In the genomic region with DNA sequence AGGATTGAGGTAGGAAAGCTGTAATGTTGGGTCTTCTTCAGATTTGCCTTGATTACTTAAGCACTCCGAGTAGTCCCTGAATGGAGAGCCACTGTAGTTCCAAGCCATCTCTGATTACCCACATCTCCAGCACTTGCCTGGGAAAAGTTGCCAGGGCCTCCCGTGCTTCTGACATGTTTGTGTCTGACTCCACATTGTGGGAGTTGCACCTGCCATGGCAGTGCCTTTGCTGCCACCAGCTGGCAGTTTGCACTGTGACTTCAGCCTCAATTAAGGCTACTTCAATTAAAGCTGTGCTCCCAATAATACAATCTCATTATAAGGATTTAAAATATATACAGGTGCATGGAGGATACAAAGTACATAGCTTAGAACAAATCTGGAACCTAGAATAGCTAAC, we compare ENCODE assay signal across 10 mouse cellular contexts. TPM values are rescaled to one million over a fixed set of nuclear protein-coding genes. Genes with fewer than 3 reads are reported as not detected.
A peak's percentile ranks its signal among the peaks of the same experiment; 100 is the strongest.
DNase-seq lines count a peak whose midpoint lies in the region; ATAC-seq lines count a peak whose summit lies in the region.
"Had no signal": no experiment of that assay in that cellular context is flagged by ENCODE, and none has a peak within 500 bp of the region (broad histone marks: within the 10 kb centered on the region; RNA-seq: fewer than 3 reads in every experiment).

No protein-coding gene starts in this region.

- intact Hi-C loops in gastrocnemius, postnatal 14 days (cut with DNase I; ENCODE audit: low total_unique reads) = no loop called here

- H3K4me1 ChIP-seq in midbrain, embryonic 13.5 days (replicated peaks) = no peaks in the 10 kb centered on the region
- H3K4me1 ChIP-seq: limb, embryonic 15.5 days had no signal

- 0 out of 2 replicates have a peak, but pooled peaks cover 3% of the 10 kb centered on the region for H3K27me3 ChIP-seq in midbrain, embryonic 13.5 days
- H3K27me3 ChIP-seq: limb, embryonic 15.5 days had no signal

- ATAC-seq in midbrain, embryonic 13.5 days = no peak

- H3K4me3 ChIP-seq in midbrain, embryonic 13.5 days (replicated peaks) = no peak overlapping the region
- H3K4me3 ChIP-seq: limb, embryonic 15.5 days had no signal

- no peak overlapping the region for H3K27ac ChIP-seq in midbrain, embryonic 13.5 days
- H3K27ac ChIP-seq: limb, embryonic 15.5 days had no signal

- no peak overlapping the region for H3K9ac ChIP-seq in midbrain, embryonic 13.5 days (replicated peaks)
- H3K9ac ChIP-seq: limb, embryonic 15.5 days had no signal

- WGBS in midbrain, embryonic 13.5 days = 60% methylated on average over 2 of the region's 2 CpGs

- peak; percentile 49 for DNase-seq in embryo, embryonic 10 days (ENCODE audit: low spot score)
- DNase-seq in embryo, embryonic 9.5 days (ENCODE audit: extremely low spot score) = no peak
- peak; percentile 16 for DNase-seq in thymus, postnatal 14 days
- no peak for DNase-seq in thymus, postnatal 0 days (ENCODE audit: low spot score)
- DNase-seq in gastrocnemius, postnatal 14 days = peak; percentile 59
- DNase-seq in layer of hippocampus, adult 9-11 months = peak; percentile 9
- peak; percentile 46 for DNase-seq in retina, postnatal 1 day

- H3K4me2 ChIP-seq in midbrain, embryonic 13.5 days (replicated peaks) = no peak overlapping the region
- H3K4me2 ChIP-seq: limb, embryonic 15.5 days had no signal

- H3K36me3 ChIP-seq in midbrain, embryonic 13.5 days = peaks cover 15% of the 10 kb centered on the region
- H3K36me3 ChIP-seq: limb, embryonic 15.5 days had no signal

- no peaks in the 10 kb centered on the region for H3K9me3 ChIP-seq in midbrain, embryonic 13.5 days
- H3K9me3 ChIP-seq: limb, embryonic 15.5 days had no signal

RNA-seq across cellular contexts. Expression of a gene that starts 37.5 kb away (rescaled TPM):
- polyA plus RNA-seq in thymus, postnatal 0 days (2015; fragmentation: Nextera tagmentation; extraction: Ambion mirVana) = 0.87 and 0.89 TPM in 2 replicates
- under 1 TPM; 0.62 to 0.78 TPM for total RNA-seq in gastrocnemius, postnatal 14 days (2021)
- polyA plus RNA-seq in midbrain, embryonic 13.5 days (2015; fragmentation: Nextera tagmentation; extraction: Ambion mirVana) = 0.17 and 0.21 TPM in 2 replicates
- total RNA-seq: ES-E14 had no signal

Comparison
In these comparisons a context has a peak if more than half of its experiments do, and no peak if none do; other contexts are left out.
1. DNase-seq: peak in embryo, embryonic 10 days (single experiment), thymus, postnatal 14 days (single experiment), gastrocnemius, postnatal 14 days (single experiment), layer of hippocampus, adult 9-11 months (single experiment) and retina, postnatal 1 day (single experiment); none in embryo, embryonic 9.5 days (single experiment) and thymus, postnatal 0 days (single experiment).